Mouse (Mus musculus): ENCODE data around the gene Ppp5c.
"Not testable (repeated sequence)": the region's sequence is repeated elsewhere in the genome, so short reads cannot be mapped to it uniquely, and the experiment has no call there.

Gene Ppp5c

GRCm38 (mm10) chr7:17027588-17028343 is at the start of gene Ppp5c:
TSS of gene Ppp5c (minus strand) at chr7:17027924.
- no peaks in the 10 kb centered on the region for H3K36me3 ChIP-seq (ENCODE audit: control insufficient read depth, insufficient read depth, low read length, poor library complexity, severe bottlenecking)
- H3K27me3 ChIP-seq (ENCODE audit: control insufficient read depth, insufficient read depth, low read length, poor library complexity, severe bottlenecking), result no peaks in the 10 kb centered on the region
- peak; percentile 85 for DNase-seq (ENCODE audit: low read depth, low spot score)

GRCm38 (mm10) chr7:17076542-17076941 is 48.8 kb upstream of the Ppp5c start:
- no peaks in the 10 kb centered on the region for H3K27me3 ChIP-seq (ENCODE audit: control insufficient read depth, insufficient read depth, low read length, poor library complexity, severe bottlenecking)
- no peak for DNase-seq (ENCODE audit: low read depth, low spot score)
- no peaks in the 10 kb centered on the region for H3K36me3 ChIP-seq (ENCODE audit: control insufficient read depth, insufficient read depth, low read length, poor library complexity, severe bottlenecking)

- no peaks in the 10 kb centered on the region for H3K27me3 ChIP-seq (ENCODE audit: control insufficient read depth, insufficient read depth, low read length, poor library complexity, severe bottlenecking)
- peak; percentile 73 for DNase-seq (ENCODE audit: low read depth, low spot score)
- no peaks in the 10 kb centered on the region for H3K36me3 ChIP-seq (ENCODE audit: control insufficient read depth, insufficient read depth, low read length, poor library complexity, severe bottlenecking)
These were observed 46.3 kb upstream of the Ppp5c start, which contains the start of gene Psg16 for GRCm38 (mm10) chr7:17073904-17074615. TSS of gene Psg16 (plus strand) at chr7:17074040.

- Histone ChIP-seq H3K36me3 (ENCODE audit: control insufficient read depth, insufficient read depth, low read length, poor library complexity, severe bottlenecking) (no peaks in the 10 kb centered on the region), H3K27me3 (ENCODE audit: control insufficient read depth, insufficient read depth, low read length, poor library complexity, severe bottlenecking) (no peaks in the 10 kb centered on the region)
- DNase-seq (ENCODE audit: low read depth, low spot score), result no peak
These were observed 45.8 kb upstream of the Ppp5c start for GRCm38 (mm10) chr7:17073513-17073903.

GRCm38 (mm10) chr7:17067651-17068050 is 39.9 kb upstream of the Ppp5c start:
- H3K36me3 ChIP-seq (ENCODE audit: control insufficient read depth, insufficient read depth, low read length, poor library complexity, severe bottlenecking); DNase-seq (ENCODE audit: low read depth, low spot score); H3K27me3 ChIP-seq (ENCODE audit: control insufficient read depth, insufficient read depth, low read length, poor library complexity, severe bottlenecking): not testable (repeated sequence)

- H3K27me3 ChIP-seq (ENCODE audit: control insufficient read depth, insufficient read depth, low read length, poor library complexity, severe bottlenecking), result no peaks in the 10 kb centered on the region
- DNase-seq (ENCODE audit: low read depth, low spot score), result no peak
- H3K36me3 ChIP-seq (ENCODE audit: control insufficient read depth, insufficient read depth, low read length, poor library complexity, severe bottlenecking), result no peaks in the 10 kb centered on the region
These were observed 39.3 kb upstream of the Ppp5c start for GRCm38 (mm10) chr7:17067000-17067399.

GRCm38 (mm10) chr7:17066412-17066811 is 38.7 kb upstream of the Ppp5c start:
- H3K36me3 ChIP-seq (ENCODE audit: control insufficient read depth, insufficient read depth, low read length, poor library complexity, severe bottlenecking), result no peaks in the 10 kb centered on the region
- no peaks in the 10 kb centered on the region for H3K27me3 ChIP-seq (ENCODE audit: control insufficient read depth, insufficient read depth, low read length, poor library complexity, severe bottlenecking)
- peak; percentile 82 for DNase-seq (ENCODE audit: low read depth, low spot score)

GRCm38 (mm10) chr7:17065620-17066019 is 37.9 kb upstream of the Ppp5c start:
- H3K27me3 ChIP-seq (ENCODE audit: control insufficient read depth, insufficient read depth, low read length, poor library complexity, severe bottlenecking), result no peaks in the 10 kb centered on the region
- no peak for DNase-seq (ENCODE audit: low read depth, low spot score)
- H3K36me3 ChIP-seq (ENCODE audit: control insufficient read depth, insufficient read depth, low read length, poor library complexity, severe bottlenecking), result no peaks in the 10 kb centered on the region

GRCm38 (mm10) chr7:17062845-17063244 is 35.1 kb upstream of the Ppp5c start:
- Histone ChIP-seq H3K36me3 (ENCODE audit: control insufficient read depth, insufficient read depth, low read length, poor library complexity, severe bottlenecking) (no peaks in the 10 kb centered on the region), H3K27me3 (ENCODE audit: control insufficient read depth, insufficient read depth, low read length, poor library complexity, severe bottlenecking) (no peaks in the 10 kb centered on the region)
- peak; percentile 66 for DNase-seq (ENCODE audit: low read depth, low spot score)

GRCm38 (mm10) chr7:17062389-17062788 is 34.7 kb upstream of the Ppp5c start, which contains the start of gene Hif3a:
TSS of gene Hif3a (minus strand) at chr7:17062427.
- DNase-seq (ENCODE audit: low read depth, low spot score), result no peak
- no peaks in the 10 kb centered on the region for H3K27me3 ChIP-seq (ENCODE audit: control insufficient read depth, insufficient read depth, low read length, poor library complexity, severe bottlenecking)
- H3K36me3 ChIP-seq (ENCODE audit: control insufficient read depth, insufficient read depth, low read length, poor library complexity, severe bottlenecking), result no peaks in the 10 kb centered on the region

GRCm38 (mm10) chr7:17060782-17061605 is 33.3 kb upstream of the Ppp5c start:
- Histone ChIP-seq H3K36me3 (ENCODE audit: control insufficient read depth, insufficient read depth, low read length, poor library complexity, severe bottlenecking) (no peaks in the 10 kb centered on the region), H3K27me3 (ENCODE audit: control insufficient read depth, insufficient read depth, low read length, poor library complexity, severe bottlenecking) (no peaks in the 10 kb centered on the region)
- peak; percentile 25 for DNase-seq (ENCODE audit: low read depth, low spot score)

- DNase-seq (ENCODE audit: low read depth, low spot score), result peak; percentile 39
- Histone ChIP-seq H3K36me3 (ENCODE audit: control insufficient read depth, insufficient read depth, low read length, poor library complexity, severe bottlenecking) (no peaks in the 10 kb centered on the region), H3K27me3 (ENCODE audit: control insufficient read depth, insufficient read depth, low read length, poor library complexity, severe bottlenecking) (no peaks in the 10 kb centered on the region)
These were observed 32.5 kb upstream of the Ppp5c start for GRCm38 (mm10) chr7:17060031-17060781.

- DNase-seq (ENCODE audit: low read depth, low spot score), result no peak
- no peaks in the 10 kb centered on the region for H3K36me3 ChIP-seq (ENCODE audit: control insufficient read depth, insufficient read depth, low read length, poor library complexity, severe bottlenecking)
- H3K27me3 ChIP-seq (ENCODE audit: control insufficient read depth, insufficient read depth, low read length, poor library complexity, severe bottlenecking), result no peaks in the 10 kb centered on the region
These were observed 31.7 kb upstream of the Ppp5c start for GRCm38 (mm10) chr7:17059463-17059844.

- H3K36me3 ChIP-seq (ENCODE audit: control insufficient read depth, insufficient read depth, low read length, poor library complexity, severe bottlenecking), result no peaks in the 10 kb centered on the region
- peak; percentile 85 for DNase-seq (ENCODE audit: low read depth, low spot score)
- no peaks in the 10 kb centered on the region for H3K27me3 ChIP-seq (ENCODE audit: control insufficient read depth, insufficient read depth, low read length, poor library complexity, severe bottlenecking)
These were observed 31.2 kb upstream of the Ppp5c start for GRCm38 (mm10) chr7:17058816-17059462.
